Mouse (Mus musculus): Measurements from ENCODE around the gene Gm20403. TPM values are rescaled to one million over a fixed set of nuclear protein-coding genes. Genes with fewer than 3 reads are reported as not detected.

Gene Gm20403
- polyA plus RNA-seq, 1 experiment from 2014 or later, result not detected

DNA sequence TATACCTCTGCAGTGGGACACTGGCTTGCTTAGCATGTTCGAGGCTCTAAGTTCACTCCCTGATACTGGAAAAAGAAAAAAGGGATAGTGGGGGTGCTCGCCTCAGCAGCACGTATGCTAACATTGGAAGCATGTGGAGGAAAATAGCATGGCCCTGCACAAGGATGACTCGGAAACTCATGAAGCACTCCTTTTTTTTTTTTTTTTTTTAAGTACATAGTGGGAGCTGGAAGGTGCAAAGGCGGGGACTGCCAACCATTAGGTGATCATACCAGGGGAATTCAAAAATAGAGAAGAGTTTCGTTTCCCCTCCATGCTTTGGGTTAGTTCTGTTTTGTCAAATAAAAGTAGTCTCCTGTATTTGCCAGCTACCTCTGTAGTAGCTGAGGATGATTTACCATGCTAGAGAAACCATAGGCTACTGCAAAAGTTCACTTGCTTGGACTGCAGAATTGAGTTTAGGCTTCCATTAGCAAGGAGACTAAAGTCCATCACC is 10.7 kb upstream of the Gm20403 start:
- ATAC-seq (replicated peaks; ENCODE audit: low FRiP score, low TSS enrichment, low read depth), result no peak
- DNase-seq (ENCODE audit: low spot score), result no peak
- WGBS, result 86% methylated on average over 6 of the region's 6 CpGs
- no peak overlapping the region for H3K4me3 ChIP-seq (ENCODE audit: low read depth, low read length)
- no peaks in the 10 kb centered on the region for H3K36me3 ChIP-seq (ENCODE audit: control insufficient read depth, insufficient read depth, low read length)
- H3K9me3 ChIP-seq (ENCODE audit: control insufficient read depth, low read length), result no peaks in the 10 kb centered on the region
- no peak overlapping the region for H3K4me2 ChIP-seq (ENCODE audit: low read length)
- H3K9ac ChIP-seq (ENCODE audit: low read length), result no peak overlapping the region
- no peak overlapping the region for H3K27ac ChIP-seq (ENCODE audit: low read depth)
- H3K4me1 ChIP-seq (replicated peaks; ENCODE audit: control insufficient read depth, insufficient read depth, low read length), result no peaks in the 10 kb centered on the region
- H3K27me3 ChIP-seq (replicated peaks; ENCODE audit: control insufficient read depth, insufficient read depth, low read length), result no peaks in the 10 kb centered on the region

- no peak overlapping the region for H3K4me2 ChIP-seq (ENCODE audit: low read length)
- no peaks in the 10 kb centered on the region for H3K4me1 ChIP-seq (replicated peaks; ENCODE audit: control insufficient read depth, insufficient read depth, low read length)
- DNase-seq (ENCODE audit: low spot score) (peak; percentile 32), ATAC-seq (replicated peaks; ENCODE audit: low FRiP score, low TSS enrichment, low read depth) (no peak)
- H3K9me3 ChIP-seq (ENCODE audit: control insufficient read depth, low read length), result no peaks in the 10 kb centered on the region
- H3K36me3 ChIP-seq (ENCODE audit: control insufficient read depth, insufficient read depth, low read length), result no peaks in the 10 kb centered on the region
- H3K27me3 ChIP-seq (replicated peaks; ENCODE audit: control insufficient read depth, insufficient read depth, low read length), result no peaks in the 10 kb centered on the region
- 69% methylated on average over 3 of the region's 3 CpGs for WGBS
- no peak overlapping the region for H3K9ac ChIP-seq (ENCODE audit: low read length)
- no peak overlapping the region for H3K4me3 ChIP-seq (ENCODE audit: low read depth, low read length)
- no peak overlapping the region for H3K27ac ChIP-seq (ENCODE audit: low read depth)
Observed at GRCm38 (mm10) chr12:54995965-54996364, 9.6 kb upstream of the Gm20403 start.

GRCm38 (mm10) chr12:54994418-54994817 is 8.1 kb upstream of the Gm20403 start:
- H3K27me3 ChIP-seq (replicated peaks; ENCODE audit: control insufficient read depth, insufficient read depth, low read length), result no peaks in the 10 kb centered on the region
- H3K27ac ChIP-seq (ENCODE audit: low read depth), result no peak overlapping the region
- H3K9ac ChIP-seq (ENCODE audit: low read length), result no peak overlapping the region
- H3K4me3 ChIP-seq (ENCODE audit: low read depth, low read length), result no peak overlapping the region
- no peak overlapping the region for H3K4me2 ChIP-seq (ENCODE audit: low read length)
- ATAC-seq (replicated peaks; ENCODE audit: low FRiP score, low TSS enrichment, low read depth), result no peak
- H3K9me3 ChIP-seq (ENCODE audit: control insufficient read depth, low read length), result no peaks in the 10 kb centered on the region
- no peaks in the 10 kb centered on the region for H3K36me3 ChIP-seq (ENCODE audit: control insufficient read depth, insufficient read depth, low read length)
- WGBS, result 72% methylated on average over 4 of the region's 4 CpGs
- no peaks in the 10 kb centered on the region for H3K4me1 ChIP-seq (replicated peaks; ENCODE audit: control insufficient read depth, insufficient read depth, low read length)
- no peak for DNase-seq (ENCODE audit: low spot score)

- no peak for ATAC-seq (replicated peaks; ENCODE audit: low FRiP score, low TSS enrichment, low read depth)
- Histone ChIP-seq H3K27ac (ENCODE audit: low read depth) (no peak overlapping the region), H3K4me3 (ENCODE audit: low read depth, low read length) (no peak overlapping the region), H3K9me3 (ENCODE audit: control insufficient read depth, low read length) (no peaks in the 10 kb centered on the region), H3K4me1 (replicated peaks; ENCODE audit: control insufficient read depth, insufficient read depth, low read length) (no peaks in the 10 kb centered on the region), H3K36me3 (ENCODE audit: control insufficient read depth, insufficient read depth, low read length) (no peaks in the 10 kb centered on the region), H3K27me3 (replicated peaks; ENCODE audit: control insufficient read depth, insufficient read depth, low read length) (no peaks in the 10 kb centered on the region), H3K9ac (ENCODE audit: low read length) (no peak overlapping the region), H3K4me2 (ENCODE audit: low read length) (no peak overlapping the region)
- peak; percentile 9 for DNase-seq (ENCODE audit: low spot score)
- WGBS, result 80% methylated on average over 6 of the region's 6 CpGs
Observed at GRCm38 (mm10) chr12:54994068-54994386, 7.7 kb upstream of the Gm20403 start.

DNA sequence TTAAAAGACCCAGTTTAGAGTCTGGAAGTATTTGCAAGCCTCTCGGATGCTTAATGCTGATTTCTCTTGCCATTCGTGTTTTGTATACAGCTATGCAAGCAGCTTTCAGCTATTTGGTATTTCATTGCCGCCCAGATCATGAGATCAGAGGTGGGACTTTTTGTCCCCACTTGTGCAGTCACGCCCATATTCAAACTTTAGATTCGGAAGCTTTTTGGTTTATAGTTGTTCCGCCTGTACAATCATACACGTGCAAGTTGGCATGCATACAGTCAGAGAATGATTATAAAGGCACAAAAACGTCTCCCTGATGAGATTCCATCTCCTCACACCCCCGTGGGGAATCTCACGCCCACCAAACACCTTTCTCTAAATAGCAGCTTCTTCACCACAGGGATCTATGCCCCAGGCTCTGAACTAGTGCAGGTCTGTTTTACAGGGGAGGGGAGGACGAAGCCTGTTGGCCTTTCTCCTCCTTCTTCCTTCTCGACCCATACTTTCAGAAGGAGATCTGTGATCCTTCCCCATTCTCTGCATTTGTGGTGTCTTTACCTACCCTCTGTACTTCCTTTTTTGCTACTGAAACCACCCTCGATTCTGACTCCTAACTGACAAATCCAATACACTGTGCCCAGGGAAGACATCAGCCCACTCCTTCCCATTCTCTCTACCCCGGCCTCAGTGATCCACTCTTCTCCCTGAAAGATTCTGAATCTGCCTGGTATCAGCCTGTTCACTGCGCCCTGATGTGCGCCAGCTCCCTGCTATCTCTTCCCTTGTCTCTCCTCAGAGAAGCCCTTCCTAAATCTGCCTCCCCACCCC is 7.1 kb upstream of the Gm20403 start:
- Histone ChIP-seq H3K4me2 (ENCODE audit: low read length) (no peak overlapping the region), H3K27ac (ENCODE audit: low read depth) (no peak overlapping the region), H3K9ac (ENCODE audit: low read length) (no peak overlapping the region), H3K4me3 (ENCODE audit: low read depth, low read length) (no peak overlapping the region), H3K36me3 (ENCODE audit: control insufficient read depth, insufficient read depth, low read length) (no peaks in the 10 kb centered on the region), H3K27me3 (replicated peaks; ENCODE audit: control insufficient read depth, insufficient read depth, low read length) (no peaks in the 10 kb centered on the region), H3K9me3 (ENCODE audit: control insufficient read depth, low read length) (no peaks in the 10 kb centered on the region), H3K4me1 (replicated peaks; ENCODE audit: control insufficient read depth, insufficient read depth, low read length) (no peaks in the 10 kb centered on the region)
- DNase-seq (ENCODE audit: low spot score) (peak; percentile 25), ATAC-seq (replicated peaks; ENCODE audit: low FRiP score, low TSS enrichment, low read depth) (no peak)
- WGBS, result 60% methylated on average over 16 of the region's 16 CpGs

DNA sequence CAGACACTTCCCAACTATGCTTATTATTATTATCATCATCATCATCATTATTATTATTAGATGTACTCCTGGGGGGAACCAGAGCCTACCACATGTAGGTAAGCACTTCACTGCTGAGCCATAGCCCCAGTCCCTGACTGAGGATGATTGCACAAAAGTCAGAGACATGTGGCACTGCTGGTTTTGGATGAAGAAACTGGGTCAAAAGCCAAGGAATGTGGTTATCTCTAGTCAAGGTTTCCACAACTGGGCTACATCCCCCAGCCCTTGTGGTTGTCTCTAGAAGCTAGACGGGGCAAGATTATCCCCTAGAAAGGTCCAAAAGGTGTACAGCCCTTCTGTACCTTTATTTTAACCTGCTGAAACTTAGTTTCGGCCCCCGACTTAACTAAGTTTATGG is 6.5 kb upstream of the Gm20403 start:
- Histone ChIP-seq H3K4me2 (ENCODE audit: low read length) (no peak overlapping the region), H3K27me3 (replicated peaks; ENCODE audit: control insufficient read depth, insufficient read depth, low read length) (no peaks in the 10 kb centered on the region), H3K27ac (ENCODE audit: low read depth) (no peak overlapping the region), H3K4me3 (ENCODE audit: low read depth, low read length) (no peak overlapping the region), H3K9me3 (ENCODE audit: control insufficient read depth, low read length) (no peaks in the 10 kb centered on the region), H3K36me3 (ENCODE audit: control insufficient read depth, insufficient read depth, low read length) (no peaks in the 10 kb centered on the region), H3K4me1 (replicated peaks; ENCODE audit: control insufficient read depth, insufficient read depth, low read length) (no peaks in the 10 kb centered on the region), H3K9ac (ENCODE audit: low read length) (no peak overlapping the region)
- 81% methylated on average over 3 of the region's 3 CpGs for WGBS
- DNase-seq (ENCODE audit: low spot score), result peak; percentile 24
- ATAC-seq (replicated peaks; ENCODE audit: low FRiP score, low TSS enrichment, low read depth), result no peak

DNA sequence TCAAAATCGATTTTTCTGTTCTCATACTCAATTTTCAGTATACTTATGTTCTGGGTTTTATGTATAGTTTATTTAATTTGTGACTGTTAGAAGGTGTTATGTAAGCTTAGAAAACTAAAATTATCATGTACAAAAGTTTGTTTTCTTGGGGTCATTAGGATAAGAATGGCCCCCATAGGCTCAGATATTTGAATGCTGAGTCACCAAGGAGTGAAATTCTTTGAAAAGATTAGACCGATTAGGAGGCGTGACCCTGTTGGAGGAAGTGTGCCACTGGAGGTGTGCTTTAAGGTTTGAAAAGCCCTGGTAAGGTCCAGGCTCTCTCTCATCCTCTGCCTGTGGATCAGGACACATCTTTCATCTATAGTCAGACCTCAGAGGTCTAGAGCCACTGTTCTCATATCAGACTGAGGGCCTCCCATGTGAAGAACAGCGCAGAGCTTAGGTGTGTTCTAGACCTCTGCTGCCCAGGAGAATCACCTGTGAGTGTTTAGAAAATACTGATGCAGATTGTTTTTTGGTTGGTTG is 2.1 kb upstream of the Gm20403 start:
- no peak overlapping the region for H3K27ac ChIP-seq (ENCODE audit: low read depth)
- no peaks in the 10 kb centered on the region for H3K36me3 ChIP-seq (ENCODE audit: control insufficient read depth, insufficient read depth, low read length)
- WGBS, result 81% methylated on average over 4 of the region's 4 CpGs
- H3K9me3 ChIP-seq (ENCODE audit: control insufficient read depth, low read length), result no peaks in the 10 kb centered on the region
- no peak overlapping the region for H3K9ac ChIP-seq (ENCODE audit: low read length)
- no peaks in the 10 kb centered on the region for H3K27me3 ChIP-seq (replicated peaks; ENCODE audit: control insufficient read depth, insufficient read depth, low read length)
- H3K4me1 ChIP-seq (replicated peaks; ENCODE audit: control insufficient read depth, insufficient read depth, low read length), result peaks cover 7% of the 10 kb centered on the region; the same call in 1 of the 2 replicates
- no peak overlapping the region for H3K4me3 ChIP-seq (ENCODE audit: low read depth, low read length)
- no peak for ATAC-seq (replicated peaks; ENCODE audit: low FRiP score, low TSS enrichment, low read depth)
- peak; percentile 12 for DNase-seq (ENCODE audit: low spot score)
- H3K4me2 ChIP-seq (ENCODE audit: low read length), result no peak overlapping the region

- no peak overlapping the region for H3K4me2 ChIP-seq (ENCODE audit: low read length)
- no peak for DNase-seq (ENCODE audit: low spot score)
- no peak overlapping the region for H3K4me3 ChIP-seq (ENCODE audit: low read depth, low read length)
- H3K9ac ChIP-seq (ENCODE audit: low read length), result no peak overlapping the region
- 86% methylated on average over 2 of the region's 2 CpGs for WGBS
- peaks cover 7% of the 10 kb centered on the region; the same call in 1 of the 2 replicates for H3K4me1 ChIP-seq (replicated peaks; ENCODE audit: control insufficient read depth, insufficient read depth, low read length)
- no peak for ATAC-seq (replicated peaks; ENCODE audit: low FRiP score, low TSS enrichment, low read depth)
- no peaks in the 10 kb centered on the region for H3K9me3 ChIP-seq (ENCODE audit: control insufficient read depth, low read length)
- no peak overlapping the region for H3K27ac ChIP-seq (ENCODE audit: low read depth)
- H3K36me3 ChIP-seq (ENCODE audit: control insufficient read depth, insufficient read depth, low read length), result 0 out of 2 replicates have a peak, but pooled peaks cover 4% of the 10 kb centered on the region
- no peaks in the 10 kb centered on the region for H3K27me3 ChIP-seq (replicated peaks; ENCODE audit: control insufficient read depth, insufficient read depth, low read length)
Observed at GRCm38 (mm10) chr12:54987156-54987555, 827 bp upstream of the Gm20403 start.

All from intestine, embryonic 14.5 days (tissue).